Mouse (Mus musculus) heart, adult 8-10 months (tissue): ENCODE measurements around the gene Tmem163. TPM values are rescaled to one million over a fixed set of nuclear protein-coding genes. Genes with fewer than 3 reads are reported as not detected.

ENCODE experiments used
- DNase-seq: peaks from one replicate; pipeline ENCODE4 v3.0.0; 2022; ENCODE audit warnings: low spot score
- total RNA-seq, 4 experiments: library from RNA; stranded (reverse); gene quantifications; 2 replicates each; pipeline ENCODE4 v1.2.4; 2022

Tmem163 gene
- total RNA-seq, 4 experiments from 2014 or later = 5.3 to 8.2 (median 6.3) TPM

DNA sequence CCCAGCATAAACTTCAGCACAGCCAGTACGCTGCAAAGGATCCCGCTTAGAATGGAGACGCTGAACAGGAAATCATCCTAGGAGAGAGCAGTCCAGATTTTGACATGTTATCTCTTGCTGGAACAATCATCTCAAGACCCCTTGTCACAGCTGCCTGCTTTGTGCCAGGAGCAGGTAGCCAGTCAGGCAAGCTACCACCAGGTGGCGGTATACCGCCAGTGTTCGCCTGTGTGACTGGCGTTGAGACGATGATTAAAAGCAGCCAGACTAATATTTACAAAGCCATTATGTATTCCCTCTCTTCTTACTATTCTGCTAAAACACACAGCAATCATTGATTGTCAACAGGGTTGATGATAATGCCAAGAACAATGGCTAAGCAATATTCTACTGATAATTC is 179.1 kb downstream of the Tmem163 start:
- DNase-seq = peak; percentile 60

DNA sequence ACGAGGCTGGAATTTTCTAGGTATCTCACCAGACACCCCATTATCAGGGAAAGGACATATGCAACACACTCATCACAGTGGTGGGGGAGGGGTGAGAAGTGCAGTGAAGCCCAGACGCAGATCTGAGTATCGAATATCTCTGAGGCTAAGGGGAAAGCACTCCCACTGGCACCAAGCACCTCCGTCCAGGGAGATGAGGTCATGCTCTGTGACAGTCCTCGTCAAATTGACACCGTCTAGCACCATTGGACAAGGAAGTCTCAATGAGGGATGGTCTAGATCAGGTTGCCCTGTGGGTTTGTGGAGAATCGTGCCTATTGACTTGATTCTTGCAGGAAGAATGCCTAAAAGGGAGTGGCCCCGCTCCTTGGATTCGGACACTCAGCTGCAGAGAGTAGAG is 180.6 kb downstream of the Tmem163 start:
- no peak for DNase-seq

- DNase-seq = peak; percentile 36
These were observed 182.4 kb downstream of the Tmem163 start for GRCm38 (mm10) chr1:127496737-127497543.

GRCm38 (mm10) chr1:127487161-127487560 is 192.2 kb downstream of the Tmem163 start:
- DNase-seq = peak; percentile 16

DNA sequence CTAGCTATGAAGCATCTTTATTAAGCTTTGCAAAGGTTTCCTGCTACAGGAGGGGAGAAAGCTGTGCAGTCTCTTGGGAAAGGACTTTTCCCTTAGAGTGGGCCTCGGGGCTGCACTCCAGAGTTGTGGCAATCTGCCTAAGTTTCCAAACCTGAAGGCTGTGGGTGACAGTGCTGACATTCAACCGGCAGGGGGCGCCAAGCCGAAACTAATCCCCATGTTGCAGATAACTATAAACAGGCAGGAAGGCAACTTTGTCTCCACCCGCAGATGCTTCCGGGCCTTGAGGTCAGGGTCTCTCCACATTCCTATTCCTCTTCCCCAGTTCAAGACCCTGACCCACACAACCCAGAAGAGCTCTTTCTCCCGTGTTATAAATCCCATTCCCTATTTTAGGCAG is 194.5 kb downstream of the Tmem163 start:
- DNase-seq = peak; percentile 14

- no peak for DNase-seq
These were observed 195.2 kb downstream of the Tmem163 start for GRCm38 (mm10) chr1:127484188-127484587.

DNA sequence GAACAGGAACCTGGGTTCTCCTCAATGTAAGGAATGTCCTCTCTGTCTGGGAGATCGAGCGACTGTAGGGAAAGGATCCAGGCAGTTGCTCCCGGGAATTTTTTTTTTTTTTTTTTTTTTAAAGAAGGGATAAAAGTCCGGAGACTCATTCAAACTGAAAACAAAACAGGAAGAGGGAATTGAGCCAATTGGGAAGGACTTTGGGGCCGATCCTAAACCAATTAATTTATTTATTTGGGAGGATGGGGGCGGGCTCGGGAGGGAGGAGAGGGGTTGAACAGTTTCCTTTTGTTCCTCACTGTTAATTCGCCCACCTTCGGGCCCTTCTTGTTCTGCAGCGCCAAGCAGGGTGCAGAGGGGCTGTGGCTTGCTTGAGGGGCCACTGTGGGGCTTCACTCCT is 196.4 kb downstream of the Tmem163 start:
- no peak for DNase-seq

DNA sequence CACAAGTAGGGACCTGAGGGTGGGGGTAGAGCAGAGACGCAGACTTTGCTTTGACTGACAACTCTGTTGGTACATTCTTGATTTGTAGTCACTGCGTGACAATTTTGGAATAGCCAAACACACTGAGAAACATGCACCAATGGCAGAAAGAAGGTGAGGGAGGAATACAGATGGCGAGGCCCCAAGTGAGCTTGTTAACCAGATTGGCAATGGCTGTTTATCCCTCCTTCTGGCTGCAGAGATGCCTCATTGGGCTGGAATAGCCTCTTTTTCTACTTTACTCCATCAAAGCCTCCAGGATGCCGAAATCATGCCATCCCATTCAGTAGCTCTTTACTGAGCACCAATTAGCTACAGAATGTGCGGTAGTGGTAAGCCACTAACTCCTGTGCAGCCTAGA is 203.6 kb downstream of the Tmem163 start:
- no peak for DNase-seq

DNA sequence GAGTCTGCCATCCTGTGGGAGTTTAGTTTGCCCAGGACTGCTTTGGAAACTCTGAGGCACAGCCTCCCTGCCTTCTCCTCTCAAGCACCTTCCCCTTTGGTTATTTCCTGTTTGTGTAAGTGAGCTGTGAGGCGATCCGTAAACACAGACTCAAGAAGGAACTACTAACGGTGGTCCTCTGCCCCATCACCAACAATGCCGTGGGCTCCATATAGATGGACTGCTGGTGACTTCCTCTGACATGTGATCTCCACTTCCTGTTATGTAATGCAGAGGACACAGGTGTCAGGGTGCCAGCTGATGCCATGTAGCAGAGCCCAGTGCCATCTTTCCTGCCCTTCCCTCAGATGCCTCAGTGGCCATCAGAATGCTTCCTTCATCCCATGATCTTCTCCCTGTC is 209.2 kb downstream of the Tmem163 start:
- DNase-seq = no peak

- DNase-seq = no peak
These were observed 212.1 kb downstream of the Tmem163 start for GRCm38 (mm10) chr1:127467238-127467637.

- DNase-seq = no peak
These were observed 214.1 kb downstream of the Tmem163 start for GRCm38 (mm10) chr1:127465292-127465691.

- no peak for DNase-seq
These were observed 215.3 kb downstream of the Tmem163 start for GRCm38 (mm10) chr1:127464041-127464440.

- no peak for DNase-seq
These were observed 218.3 kb downstream of the Tmem163 start for GRCm38 (mm10) chr1:127461017-127461416.

DNA sequence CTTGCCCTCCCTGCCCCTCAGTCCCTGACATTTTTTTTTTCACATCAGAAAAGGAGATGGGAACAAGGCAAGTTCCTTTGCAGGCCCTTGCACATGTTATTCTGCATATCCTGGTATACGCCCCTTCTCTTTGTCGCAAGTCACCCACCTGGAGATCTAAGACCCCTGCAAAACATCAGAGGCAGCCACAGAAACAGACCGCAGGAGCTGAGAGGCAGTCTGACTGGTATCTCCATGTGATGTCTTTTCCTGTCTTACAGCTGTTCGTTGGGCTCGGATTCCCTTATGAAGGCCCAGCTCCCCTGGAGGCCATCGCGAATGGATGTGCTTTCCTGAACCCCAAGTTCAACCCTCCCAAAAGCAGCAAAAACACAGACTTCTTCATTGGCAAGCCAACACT is 219.8 kb downstream of the Tmem163 start:
- no peak for DNase-seq

GRCm38 (mm10) chr1:127459015-127459451 is 220.3 kb downstream of the Tmem163 start:
- DNase-seq = peak; percentile 69

DNA sequence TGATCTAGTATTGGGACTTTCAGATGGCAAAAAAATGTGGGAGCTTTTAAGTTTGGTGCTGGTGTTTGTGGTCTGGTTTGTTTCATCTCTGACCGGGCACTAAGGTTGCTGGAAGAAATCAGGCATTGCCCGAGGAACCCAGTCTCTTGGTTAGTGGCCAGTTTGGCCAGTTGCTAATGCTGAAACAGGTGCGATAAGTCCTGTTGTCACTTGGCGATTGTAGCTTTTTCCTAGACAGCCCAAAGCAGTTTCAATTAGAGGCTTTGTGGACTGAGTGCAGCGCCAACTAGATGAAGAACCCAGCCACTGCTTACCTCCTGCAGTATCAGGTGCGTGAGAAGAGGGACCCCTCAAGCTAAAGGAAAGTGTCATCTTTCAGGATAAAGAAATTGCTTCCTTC is 226.0 kb downstream of the Tmem163 start:
- no peak for DNase-seq

GRCm38 (mm10) chr1:127444836-127445485 is 234.4 kb downstream of the Tmem163 start:
- DNase-seq = peak; percentile 39

- peak; percentile 24 for DNase-seq
These were observed 236.2 kb downstream of the Tmem163 start for GRCm38 (mm10) chr1:127442880-127443877.

DNA sequence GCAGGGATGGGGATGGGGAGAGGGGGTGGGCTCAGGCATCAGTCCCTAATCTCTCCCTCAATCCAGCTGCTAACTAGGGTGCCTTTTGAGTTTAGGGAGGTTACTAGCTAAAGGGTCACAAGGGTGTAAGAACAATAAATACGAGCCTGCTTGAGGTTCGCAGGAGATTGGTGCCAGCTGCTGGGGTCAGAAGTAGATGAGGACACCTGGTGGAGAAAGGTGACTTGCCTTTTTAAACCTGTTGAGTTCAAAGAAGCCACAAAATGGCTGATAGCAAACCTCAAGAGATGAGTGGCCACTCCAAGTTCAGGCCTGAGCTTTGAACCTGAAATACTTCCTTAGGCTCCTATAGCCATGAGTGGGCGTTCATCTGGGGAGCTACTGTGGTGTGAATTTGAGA is 237.6 kb downstream of the Tmem163 start:
- no peak for DNase-seq

GRCm38 (mm10) chr1:127441007-127441406 is 238.3 kb downstream of the Tmem163 start:
- DNase-seq = no peak

DNA sequence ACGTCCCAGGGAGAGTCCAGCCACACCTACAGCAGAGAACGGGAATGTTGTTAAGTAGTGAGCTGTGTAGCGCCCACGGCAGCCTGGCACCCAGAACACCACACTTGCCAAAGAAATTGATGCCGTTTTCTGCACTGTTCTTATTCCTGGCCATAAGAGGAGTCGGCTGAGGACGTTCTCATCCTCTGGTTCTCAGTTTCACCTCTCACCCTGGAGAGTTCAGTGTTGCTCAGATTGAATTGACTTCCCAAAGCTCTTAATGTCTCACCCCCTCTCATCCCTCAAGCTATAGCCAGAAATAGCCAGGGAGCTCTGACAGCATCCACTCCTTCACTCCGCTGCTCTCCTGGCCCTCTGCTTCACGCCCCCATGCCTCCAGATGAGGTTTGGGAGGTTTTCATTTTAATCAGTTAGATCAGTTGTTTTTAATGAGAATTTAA is 239.9 kb downstream of the Tmem163 start:
- DNase-seq = no peak

DNA sequence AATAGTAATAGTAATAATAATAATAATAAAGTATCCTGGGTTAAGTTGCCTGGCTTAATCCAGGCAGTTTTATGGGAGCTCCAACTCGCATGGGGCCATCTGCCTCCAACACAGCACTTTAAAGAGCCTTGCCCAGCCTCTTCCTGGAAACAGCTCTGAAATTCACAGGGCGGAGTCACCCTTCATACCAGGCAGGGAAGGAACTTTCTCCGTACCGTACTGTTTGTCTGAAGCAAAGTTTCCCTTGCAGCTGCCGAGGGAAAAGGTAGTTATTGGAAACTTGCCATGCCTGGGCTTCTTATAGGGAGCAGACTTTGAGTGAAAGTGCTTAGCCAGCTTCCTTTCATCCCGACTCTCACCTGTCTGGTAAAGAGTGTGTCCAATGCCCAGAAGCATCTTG is 242.3 kb downstream of the Tmem163 start:
- no peak for DNase-seq
